Mouse (Mus musculus): ENCODE results near the gene Hes1. TPM values are rescaled to one million over a fixed set of nuclear protein-coding genes. Genes with fewer than 3 reads are reported as not detected.

Gene Hes1
- 2.8 and 5.8 TPM in 2 replicates for total RNA-seq (2014; rRNA removed)
- 26.9 and 28.5 TPM in 2 replicates for polyA plus RNA-seq (2012; rRNA removed)

DNA sequence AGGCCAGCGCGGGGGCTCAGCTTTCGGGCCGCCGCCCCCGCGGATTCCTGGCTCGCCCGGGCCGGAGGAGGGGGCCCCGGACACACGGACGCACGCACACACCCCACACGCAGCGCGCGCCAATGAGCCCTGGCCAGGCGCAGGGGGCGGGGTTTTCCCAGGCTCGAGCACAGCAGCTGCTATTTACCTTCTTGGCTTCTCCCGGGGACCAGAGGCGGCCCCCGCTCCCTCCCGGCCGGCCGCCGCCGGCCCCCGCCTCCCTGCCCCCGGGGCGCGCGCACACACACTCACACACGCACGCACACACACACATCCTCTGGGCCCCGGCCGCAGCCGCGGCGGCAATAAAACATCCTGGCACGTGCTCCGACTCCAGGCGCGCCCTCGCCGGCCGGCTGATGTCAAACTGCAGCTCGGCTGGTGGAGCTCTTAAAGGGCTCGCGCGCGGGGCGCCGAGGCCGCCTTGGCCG lies at the start of gene Hes1:
Gene Hes1 (plus strand): TSS at position 401 of the 470 bp plus-strand sequence.
- no peaks in the 10 kb centered on the region for H3K27me3 ChIP-seq (ENCODE audit: control insufficient read depth, insufficient read depth, low read length)
- peaks cover 15% of the 10 kb centered on the region for H3K4me1 ChIP-seq (ENCODE audit: control insufficient read depth, insufficient read depth, low read length)
- H3K79me2 ChIP-seq (ENCODE audit: control insufficient read depth, insufficient read depth, low read length) = no peaks in the 10 kb centered on the region
- peak within 1 kb of the TSS; percentile 92 for H3K27ac ChIP-seq (replicated peaks; ENCODE audit: insufficient read depth, low read depth, low read length)
- H3K4me3 ChIP-seq (ENCODE audit: insufficient read depth, low read depth, low read length) = peak within 1 kb of the TSS; percentile 84
- TF ChIP-seq POLR2A (IDR thresholded peaks at IDR 0.05; ENCODE audit: extremely low read depth, insufficient read depth, low read length) (0 out of 2 replicates have a peak, but pooled peaks have one; percentile 22), CTCF (IDR thresholded peaks at IDR 0.05; ENCODE audit: low read depth, low read length) (no peak)
- WGBS = under 1% methylated on average over 57 of the region's 57 CpGs
- H3K36me3 ChIP-seq (ENCODE audit: control insufficient read depth, insufficient read depth, low read length) = no peaks in the 10 kb centered on the region
- peak; percentile 84 for DNase-seq (ENCODE audit: extremely low read depth, low read depth, low spot score)
- H3K9ac ChIP-seq (ENCODE audit: low read depth, low read length) = peak within 1 kb of the TSS; percentile 92

DNA sequence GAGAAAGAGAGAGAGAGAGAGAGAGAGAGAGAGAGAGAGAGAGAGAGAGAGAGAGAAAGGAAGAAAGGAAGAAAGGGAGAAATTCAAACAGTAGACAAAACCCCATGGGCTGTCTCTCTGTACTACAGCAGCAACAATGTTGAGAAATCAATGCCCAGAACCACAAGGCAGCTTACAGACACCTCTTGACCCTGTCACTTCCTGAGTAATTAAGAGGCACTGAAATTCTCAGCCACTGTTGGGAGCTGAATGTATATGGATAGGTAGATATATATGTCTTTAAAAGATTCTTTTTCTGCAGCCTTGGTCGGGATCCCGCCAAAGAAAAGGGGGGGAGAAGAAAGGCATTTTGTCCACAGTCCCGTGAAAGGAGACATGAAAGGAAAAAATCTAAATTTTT lies 48.1 kb upstream of the Hes1 start:
- TF ChIP-seq CTCF (IDR thresholded peaks at IDR 0.05; ENCODE audit: low read depth, low read length) (no peak), POLR2A (IDR thresholded peaks at IDR 0.05; ENCODE audit: extremely low read depth, insufficient read depth, low read length) (no peak)
- Histone ChIP-seq H3K36me3 (ENCODE audit: control insufficient read depth, insufficient read depth, low read length) (no peaks in the 10 kb centered on the region), H3K27me3 (ENCODE audit: control insufficient read depth, insufficient read depth, low read length) (no peaks in the 10 kb centered on the region), H3K4me1 (ENCODE audit: control insufficient read depth, insufficient read depth, low read length) (peaks cover 5% of the 10 kb centered on the region; the same call in 1 of the 2 replicates), H3K27ac (replicated peaks; ENCODE audit: insufficient read depth, low read depth, low read length) (no peak overlapping the region), H3K4me3 (ENCODE audit: insufficient read depth, low read depth, low read length) (no peak overlapping the region), H3K9ac (ENCODE audit: low read depth, low read length) (no peak overlapping the region), H3K79me2 (ENCODE audit: control insufficient read depth, insufficient read depth, low read length) (no peaks in the 10 kb centered on the region)
- DNase-seq (ENCODE audit: extremely low read depth, low read depth, low spot score) = no peak
- WGBS = 81% methylated on average over 3 of the region's 3 CpGs

- TF ChIP-seq POLR2A (IDR thresholded peaks at IDR 0.05; ENCODE audit: extremely low read depth, insufficient read depth, low read length) (no peak), CTCF (IDR thresholded peaks at IDR 0.05; ENCODE audit: low read depth, low read length) (no peak)
Observed at GRCm38 (mm10) chr16:30020124-30020523, 44.1 kb upstream of the Hes1 start.

GRCm38 (mm10) chr16:30022352-30022751 lies 41.8 kb upstream of the Hes1 start:
- 92% methylated on average over 6 of the region's 6 CpGs for WGBS
- no peak overlapping the region for H3K4me3 ChIP-seq (ENCODE audit: insufficient read depth, low read depth, low read length)
- H3K9ac ChIP-seq (ENCODE audit: low read depth, low read length) = no peak overlapping the region
- H3K27ac ChIP-seq (replicated peaks; ENCODE audit: insufficient read depth, low read depth, low read length) = no peak overlapping the region
- H3K79me2 ChIP-seq (ENCODE audit: control insufficient read depth, insufficient read depth, low read length) = no peaks in the 10 kb centered on the region
- no peaks in the 10 kb centered on the region for H3K27me3 ChIP-seq (ENCODE audit: control insufficient read depth, insufficient read depth, low read length)
- TF ChIP-seq CTCF (IDR thresholded peaks at IDR 0.05; ENCODE audit: low read depth, low read length) = no peak
- TF ChIP-seq POLR2A (IDR thresholded peaks at IDR 0.05; ENCODE audit: extremely low read depth, insufficient read depth, low read length) = no peak
- no peaks in the 10 kb centered on the region for H3K4me1 ChIP-seq (ENCODE audit: control insufficient read depth, insufficient read depth, low read length)
- H3K36me3 ChIP-seq (ENCODE audit: control insufficient read depth, insufficient read depth, low read length) = no peaks in the 10 kb centered on the region
- DNase-seq (ENCODE audit: extremely low read depth, low read depth, low spot score) = no peak

More at GRCm38 (mm10) chr16:30020124-30020523, 44.1 kb upstream of the Hes1 start:
- Histone ChIP-seq H3K4me3 (ENCODE audit: insufficient read depth, low read depth, low read length) (no peak overlapping the region), H3K36me3 (ENCODE audit: control insufficient read depth, insufficient read depth, low read length) (no peaks in the 10 kb centered on the region), H3K27me3 (ENCODE audit: control insufficient read depth, insufficient read depth, low read length) (no peaks in the 10 kb centered on the region), H3K9ac (ENCODE audit: low read depth, low read length) (no peak overlapping the region), H3K4me1 (ENCODE audit: control insufficient read depth, insufficient read depth, low read length) (no peaks in the 10 kb centered on the region), H3K27ac (replicated peaks; ENCODE audit: insufficient read depth, low read depth, low read length) (no peak overlapping the region), H3K79me2 (ENCODE audit: control insufficient read depth, insufficient read depth, low read length) (no peaks in the 10 kb centered on the region)
- WGBS = 72% methylated on average over 13 of the region's 13 CpGs
- DNase-seq (ENCODE audit: extremely low read depth, low read depth, low spot score) = no peak

DNA sequence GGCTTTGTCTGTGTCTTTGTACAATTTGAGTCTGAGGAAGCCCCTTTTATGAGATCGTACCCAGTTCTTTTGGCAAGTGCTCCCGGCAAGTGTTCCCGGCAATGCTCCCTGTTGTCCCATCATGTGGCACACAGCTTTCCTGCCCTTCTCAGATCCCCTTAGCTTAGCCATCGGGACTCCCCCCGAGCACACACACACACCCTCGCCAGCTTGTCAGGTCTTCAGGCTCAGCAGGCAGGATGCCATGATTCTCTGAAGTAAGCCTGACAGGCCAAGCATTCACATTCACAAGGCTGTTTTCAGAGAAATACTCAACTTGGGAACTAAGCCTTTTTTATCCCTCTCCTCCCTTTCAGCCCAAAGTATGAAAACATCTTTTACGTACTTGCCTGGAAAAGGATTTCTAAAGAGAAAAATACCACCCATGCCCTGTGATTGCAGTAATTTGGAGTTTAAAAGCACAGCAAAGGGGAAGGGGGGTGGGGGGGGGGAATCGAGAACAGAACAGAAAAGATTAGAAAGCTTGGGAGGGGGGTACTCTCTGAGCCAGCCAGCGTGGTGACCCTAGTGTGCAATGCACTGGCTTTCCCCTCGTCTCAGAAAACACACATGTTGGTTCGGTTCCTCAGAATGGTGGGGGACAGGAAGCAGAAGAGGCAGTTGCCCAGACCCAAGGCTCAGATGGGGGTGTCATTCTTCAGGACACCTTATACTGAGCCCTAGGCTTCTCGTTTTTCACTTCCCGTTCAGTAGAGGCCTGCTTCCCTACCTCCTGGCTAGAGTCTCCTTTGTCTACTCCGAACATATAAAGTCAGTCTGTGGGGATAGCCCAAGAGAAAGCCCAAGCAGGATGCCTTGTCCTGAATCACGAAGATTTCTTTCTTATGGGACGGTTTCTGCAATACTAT lies 41.0 kb upstream of the Hes1 start:
- WGBS = 92% methylated on average over 16 of the region's 16 CpGs
- Histone ChIP-seq H3K36me3 (ENCODE audit: control insufficient read depth, insufficient read depth, low read length) (no peaks in the 10 kb centered on the region), H3K27ac (replicated peaks; ENCODE audit: insufficient read depth, low read depth, low read length) (no peak overlapping the region), H3K79me2 (ENCODE audit: control insufficient read depth, insufficient read depth, low read length) (no peaks in the 10 kb centered on the region), H3K4me1 (ENCODE audit: control insufficient read depth, insufficient read depth, low read length) (no peaks in the 10 kb centered on the region), H3K9ac (ENCODE audit: low read depth, low read length) (no peak overlapping the region), H3K4me3 (ENCODE audit: insufficient read depth, low read depth, low read length) (no peak overlapping the region), H3K27me3 (ENCODE audit: control insufficient read depth, insufficient read depth, low read length) (no peaks in the 10 kb centered on the region)
- no peak for TF ChIP-seq POLR2A (IDR thresholded peaks at IDR 0.05; ENCODE audit: extremely low read depth, insufficient read depth, low read length)
- TF ChIP-seq CTCF (IDR thresholded peaks at IDR 0.05; ENCODE audit: low read depth, low read length) = no peak
- peak; percentile 21 for DNase-seq (ENCODE audit: extremely low read depth, low read depth, low spot score)

Data from liver, adult 2 months (tissue).